Comparison of ENCODE assay signal across 21 mouse cellular contexts in genomic region chr11:99391375-99391774, GRCm38 (mm10). TPM values are rescaled to one million over a fixed set of nuclear protein-coding genes. Genes with fewer than 3 reads are reported as not detected.
"Had no signal": no experiment of that assay in that cellular context is flagged by ENCODE, and none has a peak within 500 bp of the region (broad histone marks: within the 10 kb centered on the region; RNA-seq: fewer than 3 reads in every experiment).

No protein-coding gene starts in this region.

- H3K4me1 ChIP-seq: neural tube, embryonic 12.5 days had no signal

- H3K4me2 ChIP-seq: limb, embryonic 12.5 days; midbrain, embryonic 13.5 days; neural tube, embryonic 12.5 days had no signal

- ATAC-seq: lung, postnatal 0 days; midbrain, embryonic 13.5 days had no signal

- H3K9me3 ChIP-seq: limb, embryonic 12.5 days; midbrain, embryonic 13.5 days; neural tube, embryonic 12.5 days had no signal

- H3K27ac ChIP-seq: limb, embryonic 12.5 days; liver, embryonic 14.5 days; midbrain, embryonic 13.5 days; neural tube, embryonic 12.5 days had no signal

- H3K36me3 ChIP-seq: limb, embryonic 12.5 days; neural tube, embryonic 12.5 days had no signal

- DNase-seq: kidney, postnatal 10 days; layer of hippocampus, postnatal 36 days; lung, adult 2 months; lung, postnatal 36 days; thymus, adult 2 months; thymus, postnatal 25 days had no signal

- H3K4me3 ChIP-seq: limb, embryonic 12.5 days; midbrain, embryonic 13.5 days; neural tube, embryonic 12.5 days had no signal

- H3K27me3 ChIP-seq: limb, embryonic 12.5 days; midbrain, embryonic 13.5 days; neural tube, embryonic 12.5 days had no signal

- H3K9ac ChIP-seq: limb, embryonic 12.5 days; liver, embryonic 14.5 days; midbrain, embryonic 13.5 days; neural tube, embryonic 12.5 days had no signal

RNA-seq across cellular contexts. Expression of gene Krt28, which starts 16.7 kb away (rescaled TPM):
- total RNA-seq: liver, adult 2 months; megakaryocyte progenitor cell, adult 5-6 weeks; neutrophil, adult 5-6 weeks had no signal
- polyA plus RNA-seq: limb, embryonic 12.5 days; liver, adult 2 months; liver, embryonic 14.5 days; thymus, adult 2 months; urinary bladder, adult 2 months had no signal

RNA-seq across cellular contexts. Expression of gene Krt12, which starts 30.7 kb away (rescaled TPM):
- total RNA-seq: liver, adult 2 months; megakaryocyte progenitor cell, adult 5-6 weeks had no signal
- polyA plus RNA-seq: kidney, embryonic 14.5 days; limb, embryonic 12.5 days; liver, adult 2 months; liver, embryonic 14.5 days; lung, postnatal 0 days; neural tube, embryonic 12.5 days; testis, adult 2 months had no signal

RNA-seq across cellular contexts. Expression of gene Krt27, which starts 40.5 kb away (rescaled TPM):
- total RNA-seq: layer of hippocampus, postnatal 36 days; left cerebral cortex, adult 8-10 months; left cerebral cortex, postnatal 25 days; liver, adult 2 months; megakaryocyte progenitor cell, adult 5-6 weeks; neutrophil, adult 5-6 weeks had no signal
- polyA plus RNA-seq: kidney, embryonic 14.5 days; large intestine, adult 2 months; limb, embryonic 12.5 days; liver, adult 2 months; liver, embryonic 14.5 days; lung, adult 2 months; lung, postnatal 0 days; midbrain, embryonic 13.5 days; neural tube, embryonic 12.5 days; testis, adult 2 months; urinary bladder, adult 2 months had no signal

RNA-seq across cellular contexts. Expression of gene Krt20, which starts 46.6 kb away (rescaled TPM):
- total RNA-seq: layer of hippocampus, postnatal 36 days; left cerebral cortex, adult 8-10 months; left cerebral cortex, postnatal 25 days; megakaryocyte progenitor cell, adult 5-6 weeks; midbrain, postnatal 0 days; neutrophil, adult 5-6 weeks had no signal
- polyA plus RNA-seq: lung, adult 2 months; midbrain, embryonic 13.5 days had no signal
